Mouse (Mus musculus) activated CD4-positive, CD25-positive, alpha-beta regulatory T cell, adult 4 months (primary cell): ENCODE measurements around the gene Cyp2d34. TPM values are rescaled to one million over a fixed set of nuclear protein-coding genes. Genes with fewer than 3 reads are reported as not detected.

Experiments
- ATAC-seq: one replicate; pipeline ENCODE4 v1.8.0; 2017
- polyA plus RNA-seq, 2 experiments: library from polyadenylated mRNA; unstranded; fragments of 100-300 nt; shearing (Covaris generic); gene quantifications; one replicate each; pipeline ENCODE4 v1.2.1; 2017

Cyp2d34 gene
- polyA plus RNA-seq = not detected

DNA sequence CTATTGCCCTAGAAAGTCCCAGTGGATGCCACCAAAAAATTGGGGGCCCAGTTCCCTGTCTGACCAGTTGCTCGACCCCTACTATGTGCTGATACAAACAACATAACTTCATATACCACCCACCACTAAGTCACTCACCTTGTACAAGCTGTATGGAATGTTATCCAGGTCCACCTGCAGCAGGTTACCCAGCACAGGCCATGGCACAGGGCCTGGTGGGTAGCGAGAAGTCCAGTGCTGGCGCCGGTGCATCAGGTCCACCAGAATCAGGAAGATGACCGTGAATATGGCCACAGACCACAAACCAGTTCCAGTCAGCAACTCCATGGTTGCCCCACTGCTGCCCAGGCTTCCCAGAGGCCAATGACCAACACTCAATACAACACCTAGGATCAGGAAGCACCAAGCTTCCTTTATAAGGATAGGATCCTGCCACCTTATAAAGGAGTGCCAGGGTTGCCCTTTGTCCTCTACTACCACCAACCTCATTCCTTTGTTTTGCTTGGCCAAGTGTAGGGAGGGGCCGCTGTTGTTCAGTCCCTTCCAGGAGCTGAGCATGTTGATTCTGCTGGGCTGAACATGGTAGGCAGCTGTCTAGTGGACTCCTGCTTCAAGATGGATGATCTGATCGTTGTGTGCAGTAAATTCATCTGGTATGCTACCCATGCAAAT lies at the start of gene Cyp2d34:
Gene Cyp2d34, minus strand, starts transcription at position 416 of the 672 bp plus-strand sequence.
- no peak for ATAC-seq

GRCm38 (mm10) chr15:82656346-82656745 lies 35.6 kb upstream of the Cyp2d34 start:
- no peak for ATAC-seq

GRCm38 (mm10) chr15:82644371-82644770 lies 23.6 kb upstream of the Cyp2d34 start:
- ATAC-seq = no peak

DNA sequence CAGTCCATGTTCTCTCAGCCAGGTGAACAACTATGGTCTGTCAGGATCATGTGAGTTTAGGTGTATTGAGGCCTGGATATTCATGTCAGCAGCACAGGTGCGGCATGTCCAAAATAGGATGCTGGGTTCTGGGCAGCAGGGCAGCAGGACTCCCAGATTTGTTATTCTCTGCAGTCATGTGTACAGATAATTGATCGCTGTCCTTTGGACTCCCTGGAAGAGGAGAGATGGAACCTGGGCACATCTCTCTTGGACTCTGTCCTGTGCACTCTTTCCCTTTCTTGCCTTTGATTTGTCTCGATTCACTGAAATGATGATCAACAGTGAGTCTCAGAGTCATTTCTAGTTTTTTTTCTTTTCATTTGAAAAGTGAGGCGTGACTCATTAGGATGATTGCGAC lies 23.0 kb upstream of the Cyp2d34 start:
- ATAC-seq = no peak

GRCm38 (mm10) chr15:82642771-82643170 lies 22.0 kb upstream of the Cyp2d34 start:
- no peak for ATAC-seq

DNA sequence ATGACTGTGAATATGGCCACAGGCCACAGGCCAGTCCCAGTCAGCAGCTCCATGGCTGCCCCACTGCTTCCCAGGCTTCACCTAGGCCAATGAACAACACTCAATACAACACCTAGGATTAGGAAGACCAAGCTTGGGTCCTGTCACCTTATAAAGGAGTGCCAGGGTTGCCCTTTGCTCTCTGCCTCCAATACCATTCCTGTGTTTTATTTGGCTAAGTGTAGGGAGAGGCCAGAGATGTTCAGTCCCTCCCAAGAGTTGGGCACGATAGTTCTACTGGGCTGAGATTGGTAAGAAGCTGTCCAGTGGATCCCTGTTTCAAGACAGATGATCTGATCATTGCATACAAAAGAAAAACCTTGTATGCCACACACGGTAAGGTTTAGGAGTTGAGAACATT lies 21.2 kb upstream of the Cyp2d34 start:
- no peak for ATAC-seq

DNA sequence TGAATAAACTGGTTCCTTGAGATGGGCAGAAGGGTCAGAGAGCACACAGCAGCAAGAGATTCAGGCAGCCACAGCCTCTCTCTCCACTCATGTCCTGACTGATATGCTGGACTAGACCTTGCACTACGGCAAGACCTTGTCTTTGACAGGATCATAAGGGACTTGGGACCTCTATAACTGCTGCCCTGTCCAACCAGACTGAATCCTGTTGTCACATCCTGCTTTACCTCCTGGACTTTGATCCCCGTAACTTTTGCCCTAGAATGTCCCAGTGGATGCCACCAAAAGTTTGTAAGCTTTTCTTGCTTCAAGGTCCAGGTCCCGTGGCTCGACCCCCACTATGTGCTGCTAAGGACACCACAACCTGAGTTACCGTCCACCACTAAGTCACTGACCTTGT lies 20.6 kb upstream of the Cyp2d34 start:
- ATAC-seq = no peak

GRCm38 (mm10) chr15:82640201-82640600 lies 19.5 kb upstream of the Cyp2d34 start:
- ATAC-seq = no peak

DNA sequence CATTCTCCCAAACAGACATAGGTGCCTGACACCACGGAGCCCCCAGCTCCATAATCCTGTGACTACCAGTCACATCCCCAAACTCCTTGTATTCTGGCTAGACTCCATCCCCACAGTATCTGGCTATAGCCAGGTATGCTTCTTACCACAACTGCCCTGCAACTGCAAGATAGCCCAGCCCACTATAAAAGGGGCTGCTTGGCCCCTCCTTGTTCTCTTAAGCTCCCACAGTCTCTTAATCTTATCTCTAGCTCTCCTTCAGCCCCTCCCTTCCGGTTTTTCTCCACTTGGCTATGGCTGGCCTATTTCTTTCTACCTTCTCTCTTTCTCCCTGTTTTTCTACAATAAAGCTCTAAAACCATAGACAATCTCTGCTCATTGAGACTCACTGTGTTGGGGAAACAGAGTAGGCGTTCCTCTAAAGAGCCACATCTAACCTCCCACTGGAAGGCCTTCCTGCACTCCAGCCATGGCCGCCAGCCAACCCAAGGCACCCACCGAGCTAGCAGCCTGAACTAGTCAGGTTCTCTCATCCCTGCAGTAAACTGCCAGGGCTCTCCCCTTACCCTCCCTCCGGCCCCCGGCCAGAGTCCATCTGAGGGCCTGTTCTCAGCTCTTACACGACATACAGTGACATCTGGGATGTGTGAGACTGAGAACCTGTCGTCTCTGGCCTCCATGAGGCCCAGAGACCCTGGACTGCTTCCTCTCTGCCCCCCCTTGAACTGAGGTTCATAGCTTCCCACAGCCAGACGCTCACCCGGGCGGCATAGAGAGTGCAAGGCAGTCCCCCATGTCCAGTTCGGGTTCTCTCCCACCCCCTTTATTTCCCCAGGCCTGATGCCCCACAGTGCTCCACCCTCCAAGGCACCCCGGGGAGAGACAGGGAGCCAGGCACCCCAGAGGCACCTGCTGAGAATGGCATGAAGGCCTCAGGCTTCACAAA lies 16.7 kb upstream of the Cyp2d34 start:
- no peak for ATAC-seq

DNA sequence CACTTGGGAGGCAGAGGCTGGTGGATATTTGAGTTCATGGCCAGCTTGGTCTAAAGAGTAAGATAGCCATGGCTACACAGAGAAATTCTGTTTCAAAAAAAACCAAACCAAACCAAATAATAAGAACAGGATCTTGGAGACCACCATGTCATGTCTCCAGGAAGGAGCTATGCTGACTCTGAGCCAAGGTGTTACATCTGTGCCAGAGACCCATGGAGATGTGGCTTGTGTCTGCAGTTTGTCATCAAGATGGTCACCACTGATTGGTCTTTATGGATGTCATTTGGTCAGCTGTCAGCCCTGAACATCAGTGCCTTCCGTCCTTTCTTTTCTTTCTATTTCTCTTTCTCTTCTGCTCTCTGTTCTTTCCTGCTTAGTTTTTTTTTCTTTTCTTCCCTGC lies 14.2 kb upstream of the Cyp2d34 start:
- no peak for ATAC-seq

DNA sequence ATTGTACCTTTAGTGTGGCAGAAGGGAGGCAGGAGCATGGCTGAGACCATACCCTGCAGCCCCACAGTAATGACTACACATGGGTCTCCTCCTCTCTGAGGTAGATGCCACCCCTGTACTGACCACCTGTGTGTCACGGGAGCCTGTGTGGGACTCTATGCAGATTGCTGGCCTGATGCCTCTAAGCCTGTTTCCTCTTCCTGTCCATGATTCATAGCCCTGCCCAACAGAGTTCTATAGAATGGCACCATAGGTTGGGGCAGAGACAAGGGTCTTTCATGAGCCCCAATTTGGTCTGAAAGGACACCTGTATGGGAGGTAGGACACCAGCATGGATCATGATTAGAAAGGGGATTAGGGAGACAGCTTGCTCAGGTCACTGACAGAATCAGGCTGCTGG lies 1.2 kb upstream of the Cyp2d34 start:
- ATAC-seq = no peak

DNA sequence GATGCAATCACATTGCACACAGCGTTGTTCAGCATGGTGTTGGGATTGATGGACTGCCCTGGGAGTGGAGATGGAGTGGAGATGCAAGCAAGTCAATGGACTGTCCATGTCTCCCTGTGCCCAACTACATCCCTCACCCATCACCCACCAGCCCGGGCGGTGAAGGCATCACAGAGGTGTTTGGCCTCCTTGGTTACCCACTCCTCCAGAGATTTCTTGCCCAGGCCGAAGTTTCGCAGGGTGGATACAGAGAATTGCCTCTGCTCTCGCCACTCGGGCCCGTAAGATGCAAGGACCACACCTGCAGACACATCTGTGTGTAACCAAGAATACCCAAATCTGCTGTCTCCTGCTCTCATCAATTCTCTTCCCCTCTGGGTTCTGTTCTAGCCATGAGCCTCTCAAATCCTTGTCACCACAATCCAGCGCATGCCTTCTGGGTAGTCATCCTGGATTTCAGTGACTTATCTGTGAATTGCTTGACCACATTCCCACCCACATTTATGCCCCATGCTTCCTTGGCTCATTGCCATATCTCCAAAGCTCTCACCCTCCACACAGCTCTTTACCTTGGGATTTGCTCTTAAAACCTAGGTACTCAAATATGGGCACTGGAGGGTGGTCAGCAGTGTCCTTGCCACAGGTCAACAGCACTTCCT lies 2.3 kb downstream of the Cyp2d34 start:
- no peak for ATAC-seq

DNA sequence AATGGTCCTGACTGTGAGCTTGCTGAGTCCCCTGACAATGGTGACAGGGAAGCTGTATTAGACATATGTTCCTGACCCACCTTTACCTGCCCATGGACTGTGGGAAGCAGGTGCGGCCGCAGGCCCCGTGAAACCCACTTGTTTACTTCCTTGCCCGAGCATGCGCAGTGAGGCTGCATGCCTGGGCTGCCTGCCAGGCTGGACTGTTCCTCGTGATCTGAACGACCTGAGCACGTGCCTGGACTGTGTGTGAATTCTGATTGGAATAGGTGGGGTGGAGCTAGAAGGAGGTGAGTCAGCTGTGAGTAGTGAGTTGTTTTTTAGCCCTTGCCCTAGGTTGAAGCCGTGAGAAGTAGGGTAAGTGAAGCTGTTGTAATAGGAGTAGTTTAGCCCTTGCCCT lies 38.1 kb downstream of the Cyp2d34 start:
- ATAC-seq = no peak

DNA sequence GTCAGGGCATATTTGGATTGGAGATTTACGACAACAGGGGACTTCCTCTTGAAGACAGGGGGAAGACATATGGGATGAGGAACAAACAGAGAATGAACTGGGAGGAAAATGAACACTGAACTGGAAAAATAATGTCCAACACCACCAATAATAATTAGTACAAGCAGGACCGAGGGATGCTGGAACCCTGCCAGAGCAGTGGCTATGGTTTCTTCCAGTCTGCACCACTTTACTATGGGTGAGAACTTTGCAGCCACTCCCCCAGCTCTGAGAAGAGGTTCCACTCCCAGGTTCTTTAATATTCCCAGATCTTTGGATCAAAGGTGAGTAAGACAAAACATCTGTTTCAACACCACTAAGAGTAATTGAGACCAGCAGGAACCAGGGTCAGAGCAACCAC lies 41.7 kb downstream of the Cyp2d34 start:
- no peak for ATAC-seq

DNA sequence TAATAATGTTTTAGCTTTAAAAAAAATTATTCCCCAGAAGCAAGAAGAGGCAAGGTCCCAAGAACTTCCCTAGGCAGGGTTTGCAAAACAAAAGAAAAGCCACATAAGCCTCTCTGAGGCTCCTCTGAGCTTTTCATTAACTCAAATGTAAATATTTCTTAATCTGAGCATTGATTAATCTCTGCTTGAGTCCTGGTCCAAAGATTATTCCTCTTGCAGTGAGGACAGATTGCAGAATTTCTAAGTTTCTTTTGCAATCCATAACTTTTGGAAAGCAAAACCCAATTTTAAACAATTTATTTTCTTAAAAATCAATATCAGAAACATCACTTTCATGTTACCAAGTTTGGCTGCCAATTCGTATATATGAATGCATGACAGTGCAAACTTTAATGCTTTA lies 47.9 kb downstream of the Cyp2d34 start:
- no peak for ATAC-seq

Other genes starting within 250 kb of the Cyp2d34 start
- gene Cyp2d22, start 240.7 kb downstream of the Cyp2d34 start, polyA plus RNA-seq = 1 to 10 TPM; 3.6 to 6.5 TPM
- not detected for gene Cyp2d11, start 226.9 kb downstream of the Cyp2d34 start, polyA plus RNA-seq
- not detected for gene Cyp2d10, start 213.8 kb downstream of the Cyp2d34 start, polyA plus RNA-seq
- not detected for gene Cyp2d9, start 187.5 kb downstream of the Cyp2d34 start, polyA plus RNA-seq
- not detected for gene Cyp2d12, start 65.9 kb downstream of the Cyp2d34 start, polyA plus RNA-seq
- not detected for gene Cyp2d40, start 143.2 kb upstream of the Cyp2d34 start, polyA plus RNA-seq
- under 1 TPM in 1 of 2 experiments, not detected in 1; 0.21 TPM for gene Cyp2d26, start 173.3 kb upstream of the Cyp2d34 start, polyA plus RNA-seq